Mouse (Mus musculus): ENCODE data around the gene Nfia.

GRCm38 (mm10) chr4:98102625-98103336 lies 330.2 kb downstream of the Nfia start:
- TF ChIP-seq MAFK (IDR thresholded peaks at IDR 0.05; ENCODE audit: insufficient read depth, low read depth, low read length) (no peak), ZNF384 (IDR thresholded peaks at IDR 0.05; ENCODE audit: low read depth, low read length) (no peak), ZC3H11A (IDR thresholded peaks at IDR 0.05; ENCODE audit: borderline replicate concordance, low read depth, low read length) (no peak), HCFC1 (IDR thresholded peaks at IDR 0.05; ENCODE audit: borderline replicate concordance, insufficient read depth, low read length) (no peak)

Measured in ES-E14 (cell line).